Comparison of ENCODE assay signal across 7 mouse cellular contexts in genomic region chr13:48870771-48871731, GRCm38 (mm10). TPM values are rescaled to one million over a fixed set of nuclear protein-coding genes. Genes with fewer than 3 reads are reported as not detected.
A peak's percentile ranks its signal among the peaks of the same experiment; 100 is the strongest.
DNase-seq lines count a peak whose midpoint lies in the region; ATAC-seq and TF ChIP-seq lines count a peak whose summit lies in the region.

Phf2 (minus strand) TSS chr13:48871119.

- peak within 1 kb of the TSS; percentile 98 for H3K9ac ChIP-seq in ES-Bruce4 (ENCODE audit: low read depth, poor library complexity, severe bottlenecking)
- H3K9ac ChIP-seq in heart, embryonic 15.5 days = peak within 1 kb of the TSS; percentile 98

- TF ChIP-seq EP300 in ES-Bruce4 (IDR thresholded peaks at IDR 0.05; ENCODE audit: insufficient read depth, low read depth, low read length) = no peak

- H3K4me3 ChIP-seq in ES-Bruce4 (ENCODE audit: low read depth, low read length) = peak within 1 kb of the TSS; percentile 89
- H3K4me3 ChIP-seq in heart, embryonic 15.5 days = peak within 1 kb of the TSS; percentile 91

- no peaks in the 10 kb centered on the region for H3K27me3 ChIP-seq in ES-Bruce4 (ENCODE audit: control insufficient read depth, insufficient read depth, low read length, poor library complexity, severe bottlenecking)
- H3K27me3 ChIP-seq in heart, embryonic 15.5 days = no peaks in the 10 kb centered on the region

- H3K4me1 ChIP-seq in ES-Bruce4 (ENCODE audit: control insufficient read depth, insufficient read depth, low read length) = no peaks in the 10 kb centered on the region
- peaks cover 53% of the 10 kb centered on the region for H3K4me1 ChIP-seq in heart, embryonic 15.5 days (replicated peaks)

- H3K27ac ChIP-seq in ES-Bruce4 (ENCODE audit: insufficient read depth, low read length) = no peak within 1 kb of the TSS
- peak within 1 kb of the TSS; percentile 84 for H3K27ac ChIP-seq in heart, embryonic 15.5 days

- DNase-seq in adrenal gland, adult 18-20 months (ENCODE audit: low spot score in 2 of 2) = peak; percentile 47 to 50
- DNase-seq in kidney, postnatal 4 days = peak; percentile 61 to 69
- DNase-seq in lung, postnatal 10 days = peak; percentile 56
- peak; percentile 51 for DNase-seq in retina, embryonic 14.5 days (ENCODE audit: low spot score)

- H3K36me3 ChIP-seq in ES-Bruce4 (ENCODE audit: control insufficient read depth, insufficient read depth, low read length, poor library complexity, severe bottlenecking) = no peaks in the 10 kb centered on the region
- no peaks in the 10 kb centered on the region for H3K36me3 ChIP-seq in heart, embryonic 15.5 days

- under 1% methylated on average over 57 of the region's 117 CpGs for WGBS in heart, embryonic 15.5 days

- no peak for TF ChIP-seq POLR2A in ES-Bruce4 (IDR thresholded peaks at IDR 0.05; ENCODE audit: insufficient read depth, low read length)

- peak; percentile 44; the same call in 1 of the 2 replicates for ATAC-seq in erythroblast, adult 5-6 weeks (replicated peaks; ENCODE audit: low FRiP score, poor library complexity, severe bottlenecking)
- ATAC-seq in heart, embryonic 15.5 days (replicated peaks; ENCODE audit: insufficient number of reproducible peaks, insufficient read depth, low FRiP score, low read depth) = peak; percentile 39; the same call in 1 of the 2 replicates

- no peak for TF ChIP-seq CTCF in ES-Bruce4 (IDR thresholded peaks at IDR 0.05; ENCODE audit: low read depth, low read length)

- H3K9me3 ChIP-seq in ES-Bruce4 (replicated peaks; ENCODE audit: control insufficient read depth, insufficient read depth, low read length, poor library complexity, severe bottlenecking) = no peaks in the 10 kb centered on the region
- no peaks in the 10 kb centered on the region for H3K9me3 ChIP-seq in heart, embryonic 15.5 days (replicated peaks)

- peak within 1 kb of the TSS; percentile 77 for H3K4me2 ChIP-seq in heart, embryonic 15.5 days

RNA-seq across cellular contexts. Expression of gene Phf2, which starts in this region (rescaled TPM):
- 8.7 and 9.0 TPM in 2 replicates for polyA plus RNA-seq in ES-Bruce4 (2011; ENCODE audit: insufficient read depth, insufficient read length, low read depth, missing spikeins)
- total RNA-seq in adrenal gland, adult 18-20 months (2021) = 10 to 100 TPM; 46.7 to 47.4 TPM
- total RNA-seq in erythroblast, adult 5-6 weeks (2015; ENCODE audit: low replicate concordance) = 9.4 and 10.2 TPM in 2 replicates
- total RNA-seq in erythroblast, adult 5-6 weeks (2017; ENCODE audit: low replicate concordance) = 3.9 and 5.6 TPM in 2 replicates
- 3.4 and 5.1 TPM in 2 replicates for polyA plus RNA-seq in heart, embryonic 15.5 days (2015; fragmentation: Nextera tagmentation; extraction: Ambion mirVana)

Comparison
In these comparisons a context has a peak if more than half of its experiments do, and no peak if none do; other contexts are left out.
1. RNA of gene Phf2 (total RNA-seq): 46.7 to 47.4 TPM in adrenal gland, adult 18-20 months; 3.9 to 10.2 TPM in erythroblast, adult 5-6 weeks; every median in the first group is over 4 times any median in the second.
2. Peak in every context shown above with its lines, with median percentiles within 50 percentile points of each other: DNase-seq.